Mouse (Mus musculus) liver, embryonic 16.5 days (tissue): Measurements from ENCODE around the gene Mfrp. TPM values are rescaled to one million over a fixed set of nuclear protein-coding genes. Genes with fewer than 3 reads are reported as not detected.

Source experiments
- ATAC-seq: fragments of 200-750 bp; cut with Nextera tagmentation; 2 replicates; pipeline ENCODE4 v1.8.0; 2017; ENCODE audit warnings: low read depth, mild to moderate bottlenecking, moderate number of reproducible peaks, moderate library complexity
- H3K27ac ChIP-seq: fragments of 300-500 bp; sonication (generic); 2 replicates; pipeline ENCODE4 v1.5.1; 2014; ENCODE audit warnings: mild to moderate bottlenecking, low read length
- H3K27me3 ChIP-seq: fragments of 300-500 bp; sonication (generic); 2 replicates; pipeline ENCODE4 v1.6.1; 2014; ENCODE audit warnings: low read depth, low read length, mixed read lengths; ENCODE audit not compliant: control insufficient read depth, insufficient read depth
- H3K36me3 ChIP-seq: fragments of 300-500 bp; sonication (generic); 2 replicates; pipeline ENCODE4 v1.6.1; 2014; ENCODE audit warnings: mild to moderate bottlenecking; ENCODE audit not compliant: control insufficient read depth, insufficient read depth
- H3K4me1 ChIP-seq: fragments of 300-500 bp; sonication (generic); 2 replicates; pipeline ENCODE4 v1.6.1; 2014; ENCODE audit warnings: low read depth, low read length, mixed read lengths; ENCODE audit not compliant: control insufficient read depth
- H3K4me2 ChIP-seq: fragments of 300-500 bp; sonication (generic); 2 replicates; pipeline ENCODE4 v1.6.1; 2014; ENCODE audit warnings: low read depth, low read length, mixed read lengths
- H3K4me3 ChIP-seq: fragments of 300-500 bp; sonication (generic); 2 replicates; pipeline ENCODE4 v1.5.1; 2014; ENCODE audit warnings: low read depth, mild to moderate bottlenecking, low read length
- H3K9ac ChIP-seq: fragments of 300-500 bp; sonication (generic); 2 replicates; pipeline ENCODE4 v1.6.1; 2014; ENCODE audit warnings: low read depth, low read length
- H3K9me3 ChIP-seq: fragments of 300-500 bp; sonication (generic); replicated peaks from 2 replicates; pipeline ENCODE4 v1.6.1; 2016; ENCODE audit warnings: low read length; ENCODE audit not compliant: control insufficient read depth
- WGBS: fragments of 180-500 bp; shearing (Covaris S2); extraction: QIAGEN DNeasy Blood & Tissue Kit; methylation state at CpG from one replicate; pipeline ENCODE4 v1.1.7; 2014; ENCODE audit not compliant: insufficient replicate concordance; 5-methylcytosine and 5-hydroxymethylcytosine counted together
- polyA plus RNA-seq: library from polyadenylated mRNA; unstranded; fragments of >200 nt; fragmentation: Nextera tagmentation; extraction: Ambion mirVana; gene quantifications from 2 replicates; pipeline ENCODE4 v1.2.1, GENCODE M21; 2015

Gene Mfrp
- polyA plus RNA-seq, 1 experiment from 2014 or later, result not detected

- Histone ChIP-seq H3K36me3 (no peaks in the 10 kb centered on the region), H3K27ac (no peak overlapping the region), H3K4me2 (no peak overlapping the region), H3K9ac (no peak overlapping the region), H3K27me3 (no peaks in the 10 kb centered on the region), H3K4me1 (peaks cover 3% of the 10 kb centered on the region; the same call in 1 of the 2 replicates), H3K9me3 (no peaks in the 10 kb centered on the region), H3K4me3 (no peak overlapping the region)
- peak; percentile 58 for ATAC-seq
- WGBS, result 48% methylated on average over 24 of the region's 24 CpGs
These were observed 7.7 kb upstream of the Mfrp start for GRCm38 (mm10) chr9:44093612-44094503.

GRCm38 (mm10) chr9:44094737-44095136 is 6.8 kb upstream of the Mfrp start:
- Histone ChIP-seq H3K4me1 (peaks cover 3% of the 10 kb centered on the region; the same call in 1 of the 2 replicates), H3K4me3 (no peak overlapping the region), H3K36me3 (no peaks in the 10 kb centered on the region), H3K4me2 (no peak overlapping the region), H3K27ac (no peak overlapping the region), H3K9me3 (no peaks in the 10 kb centered on the region), H3K9ac (no peak overlapping the region), H3K27me3 (no peaks in the 10 kb centered on the region)
- WGBS, result 31% methylated on average over 3 of the region's 3 CpGs
- no peak for ATAC-seq

DNA sequence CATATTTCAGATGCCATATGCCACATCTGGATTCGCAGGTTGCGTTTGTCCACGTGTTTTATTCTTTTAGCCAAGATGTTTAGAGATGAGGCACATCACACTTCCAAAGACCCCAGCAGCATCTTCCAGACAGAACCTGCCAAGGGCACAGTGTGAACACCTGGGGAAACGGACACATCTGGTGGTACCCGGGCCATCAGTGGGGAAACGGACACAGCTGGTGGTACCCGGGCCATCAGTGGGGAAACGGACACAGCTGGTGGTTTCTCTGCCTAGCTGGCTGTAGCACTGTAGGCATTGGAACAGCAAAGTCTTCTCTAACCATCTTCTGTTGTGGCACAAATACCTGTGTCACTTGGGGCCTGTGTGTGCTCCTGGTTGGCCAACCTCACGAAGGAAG is 5.7 kb upstream of the Mfrp start:
- Histone ChIP-seq H3K4me2 (no peak overlapping the region), H3K27ac (no peak overlapping the region), H3K9ac (no peak overlapping the region), H3K4me1 (peaks cover 3% of the 10 kb centered on the region; the same call in 1 of the 2 replicates), H3K9me3 (no peaks in the 10 kb centered on the region), H3K36me3 (no peaks in the 10 kb centered on the region), H3K27me3 (no peaks in the 10 kb centered on the region), H3K4me3 (no peak overlapping the region)
- no peak for ATAC-seq
- WGBS, result 75% methylated on average over 9 of the region's 9 CpGs

- no peak for ATAC-seq
- Histone ChIP-seq H3K4me1 (peaks cover 3% of the 10 kb centered on the region; the same call in 1 of the 2 replicates), H3K27ac (no peak overlapping the region), H3K27me3 (no peaks in the 10 kb centered on the region), H3K9ac (no peak overlapping the region), H3K4me3 (no peak overlapping the region), H3K9me3 (no peaks in the 10 kb centered on the region), H3K36me3 (no peaks in the 10 kb centered on the region), H3K4me2 (no peak overlapping the region)
- 58% methylated on average over 9 of the region's 9 CpGs for WGBS
These were observed 5.0 kb upstream of the Mfrp start for GRCm38 (mm10) chr9:44096536-44096935.

DNA sequence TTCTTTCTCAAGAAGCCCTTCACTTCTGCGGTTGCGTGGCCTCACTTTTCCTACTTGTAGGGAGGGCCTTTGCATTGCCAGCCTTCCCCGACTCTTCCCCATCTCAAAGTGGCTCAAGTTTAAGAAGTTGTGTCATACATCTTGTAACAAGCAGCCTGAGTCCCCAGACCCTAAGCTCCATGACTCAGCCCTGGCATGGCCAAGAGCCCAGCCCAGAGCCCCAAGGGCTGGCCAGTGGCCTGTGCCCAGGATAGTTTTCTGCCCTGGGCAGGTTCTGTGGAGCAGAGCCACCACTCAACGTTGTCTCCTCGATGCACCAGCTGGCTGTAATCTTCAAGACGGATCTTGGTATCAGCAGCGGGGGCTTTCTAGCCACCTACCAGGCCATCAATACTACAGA is 3.4 kb downstream of the Mfrp start:
- no peak overlapping the region for H3K27ac ChIP-seq
- no peak for ATAC-seq
- H3K4me3 ChIP-seq, result no peak overlapping the region
- no peaks in the 10 kb centered on the region for H3K27me3 ChIP-seq
- peaks cover 11% of the 10 kb centered on the region for H3K36me3 ChIP-seq
- WGBS, result 78% methylated on average over 7 of the region's 7 CpGs
- H3K4me2 ChIP-seq, result no peak overlapping the region
- no peaks in the 10 kb centered on the region for H3K9me3 ChIP-seq
- H3K9ac ChIP-seq, result no peak overlapping the region
- peaks cover 22% of the 10 kb centered on the region for H3K4me1 ChIP-seq

DNA sequence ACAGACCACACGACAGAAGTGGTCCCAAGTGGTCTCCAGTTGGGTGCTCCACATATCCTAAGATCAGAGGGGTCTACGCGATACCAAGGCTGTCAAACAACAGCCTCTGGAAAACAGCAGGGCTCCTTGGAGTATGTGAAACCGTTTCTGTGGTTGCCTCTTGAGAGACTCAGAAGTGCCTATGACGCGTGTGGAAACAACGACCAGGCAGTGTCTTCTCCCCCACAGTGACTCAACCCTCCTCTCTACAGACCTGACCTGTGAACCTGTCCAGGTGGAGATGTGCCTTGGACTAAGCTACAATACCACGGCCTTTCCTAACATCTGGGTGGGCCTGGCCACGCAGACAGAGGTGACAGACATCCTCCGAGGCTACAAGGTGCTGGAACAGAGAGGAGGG is 4.3 kb downstream of the Mfrp start:
- Histone ChIP-seq H3K4me3 (no peak overlapping the region), H3K4me1 (peaks cover 29% of the 10 kb centered on the region), H3K9me3 (no peaks in the 10 kb centered on the region), H3K4me2 (no peak overlapping the region), H3K27me3 (no peaks in the 10 kb centered on the region), H3K9ac (no peak overlapping the region), H3K27ac (no peak overlapping the region), H3K36me3 (peaks cover 13% of the 10 kb centered on the region)
- WGBS, result 84% methylated on average over 10 of the region's 10 CpGs
- ATAC-seq, result no peak

GRCm38 (mm10) chr9:44106182-44106581 is 4.7 kb downstream of the Mfrp start:
- H3K4me2 ChIP-seq, result no peak overlapping the region
- H3K9ac ChIP-seq, result no peak overlapping the region
- H3K36me3 ChIP-seq, result peaks cover 13% of the 10 kb centered on the region
- no peaks in the 10 kb centered on the region for H3K27me3 ChIP-seq
- H3K4me3 ChIP-seq, result no peak overlapping the region
- 87% methylated on average over 7 of the region's 7 CpGs for whole genome bisulfite sequencing
- no peak for ATAC-seq
- no peaks in the 10 kb centered on the region for H3K9me3 ChIP-seq
- peaks cover 29% of the 10 kb centered on the region for H3K4me1 ChIP-seq
- no peak overlapping the region for H3K27ac ChIP-seq

- H3K9me3 ChIP-seq, result no peaks in the 10 kb centered on the region
- no peak overlapping the region for H3K27ac ChIP-seq
- WGBS, result 82% methylated on average over 4 of the region's 4 CpGs
- no peaks in the 10 kb centered on the region for H3K27me3 ChIP-seq
- no peak overlapping the region for H3K9ac ChIP-seq
- no peak overlapping the region for H3K4me3 ChIP-seq
- no peak for ATAC-seq
- H3K36me3 ChIP-seq, result peaks cover 13% of the 10 kb centered on the region
- H3K4me1 ChIP-seq, result peaks cover 29% of the 10 kb centered on the region
- H3K4me2 ChIP-seq, result no peak overlapping the region
These were observed 5.1 kb downstream of the Mfrp start for GRCm38 (mm10) chr9:44106596-44106995.

GRCm38 (mm10) chr9:44107110-44107509 is 5.6 kb downstream of the Mfrp start, which contains the start of gene C1qtnf5:
Gene C1qtnf5, plus strand, starts transcription at chr9:44107245.
- H3K4me3 ChIP-seq, result no peak within 1 kb of the TSS
- WGBS, result 81% methylated on average over 8 of the region's 8 CpGs
- no peaks in the 10 kb centered on the region for H3K9me3 ChIP-seq
- no peak within 1 kb of the TSS for H3K4me2 ChIP-seq
- no peak within 1 kb of the TSS for H3K27ac ChIP-seq
- H3K9ac ChIP-seq, result no peak within 1 kb of the TSS
- no peaks in the 10 kb centered on the region for H3K27me3 ChIP-seq
- peaks cover 29% of the 10 kb centered on the region for H3K4me1 ChIP-seq
- H3K36me3 ChIP-seq, result peaks cover 13% of the 10 kb centered on the region
- no peak for ATAC-seq
